Mouse (Mus musculus) kidney, adult 11 months (tissue): Measurements from ENCODE around the gene Nanog.
"Not testable (repeated sequence)": the region's sequence is repeated elsewhere in the genome, so short reads cannot be mapped to it uniquely, and the experiment has no call there.

Experiments
- DNase-seq: peaks from one replicate; pipeline ENCODE4 v3.0.0; 2022

The Nanog gene

DNA sequence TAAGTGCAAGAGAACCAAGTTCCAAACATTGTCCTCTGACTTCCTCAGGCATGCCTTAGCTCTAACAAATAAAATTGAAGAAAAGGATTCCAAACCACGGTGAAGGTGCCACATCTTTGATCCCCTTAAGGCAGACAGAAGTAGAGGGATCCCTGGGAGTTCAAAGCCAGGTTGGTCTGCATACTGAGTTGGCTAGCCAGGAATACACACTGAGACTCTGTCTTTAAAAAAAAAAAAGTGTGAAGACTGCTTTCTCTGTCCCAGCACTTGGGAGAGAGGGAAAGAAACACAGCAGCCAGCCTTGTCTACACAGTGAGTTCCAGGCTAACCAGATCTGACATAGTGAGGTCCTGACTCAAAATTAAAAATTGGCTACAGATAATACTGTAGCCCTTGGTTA is 3.6 kb upstream of the Nanog start:
- DNase-seq: no peak

DNA sequence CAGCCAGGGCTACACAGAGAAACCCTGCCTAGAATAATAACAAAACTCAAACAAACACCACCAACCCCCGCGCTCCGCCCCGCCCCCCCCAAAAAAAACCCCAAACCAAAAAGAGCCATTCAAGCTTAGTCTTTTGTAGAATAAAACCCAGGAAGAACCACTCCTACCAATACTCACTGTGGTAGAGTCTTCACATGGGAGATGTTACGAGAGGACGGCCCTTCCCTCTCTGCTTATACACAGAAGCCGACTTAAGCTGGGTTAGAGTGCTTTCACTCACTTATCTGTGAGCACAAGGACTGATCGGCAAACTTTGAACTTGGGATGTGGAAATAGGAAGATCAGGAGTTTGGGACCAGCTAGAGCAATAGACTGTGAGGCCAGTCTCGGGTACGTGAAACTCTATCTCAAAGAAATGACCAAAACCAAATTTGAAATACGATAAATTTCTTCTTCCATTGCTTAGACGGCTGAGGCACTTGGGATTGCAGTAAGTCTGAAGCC is 900 bp upstream of the Nanog start:
- no peak for DNase-seq

- no peak for DNase-seq
These were observed 1.5 kb downstream of the Nanog start for GRCm38 (mm10) chr6:122708826-122709225.

DNA sequence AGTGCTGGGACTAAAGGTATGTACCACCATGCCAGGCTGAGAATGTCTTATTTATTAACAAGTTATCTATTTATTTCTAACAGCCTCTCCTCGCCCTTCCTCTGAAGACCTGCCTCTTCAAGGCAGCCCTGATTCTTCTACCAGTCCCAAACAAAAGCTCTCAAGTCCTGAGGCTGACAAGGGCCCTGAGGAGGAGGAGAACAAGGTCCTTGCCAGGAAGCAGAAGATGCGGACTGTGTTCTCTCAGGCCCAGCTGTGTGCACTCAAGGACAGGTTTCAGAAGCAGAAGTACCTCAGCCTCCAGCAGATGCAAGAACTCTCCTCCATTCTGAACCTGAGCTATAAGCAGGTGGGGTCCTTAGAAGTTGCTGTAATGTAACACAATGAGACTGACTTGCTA is 4.2 kb downstream of the Nanog start:
- DNase-seq: no peak

DNA sequence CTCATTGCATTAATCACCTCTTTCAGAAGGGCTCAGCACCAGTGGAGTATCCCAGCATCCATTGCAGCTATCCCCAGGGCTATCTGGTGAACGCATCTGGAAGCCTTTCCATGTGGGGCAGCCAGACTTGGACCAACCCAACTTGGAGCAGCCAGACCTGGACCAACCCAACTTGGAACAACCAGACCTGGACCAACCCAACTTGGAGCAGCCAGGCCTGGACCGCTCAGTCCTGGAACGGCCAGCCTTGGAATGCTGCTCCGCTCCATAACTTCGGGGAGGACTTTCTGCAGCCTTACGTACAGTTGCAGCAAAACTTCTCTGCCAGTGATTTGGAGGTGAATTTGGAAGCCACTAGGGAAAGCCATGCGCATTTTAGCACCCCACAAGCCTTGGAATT is 5.8 kb downstream of the Nanog start:
- not testable (repeated sequence) for DNase-seq

- no peak for DNase-seq
These were observed 7.5 kb downstream of the Nanog start for GRCm38 (mm10) chr6:122714707-122715365.

DNA sequence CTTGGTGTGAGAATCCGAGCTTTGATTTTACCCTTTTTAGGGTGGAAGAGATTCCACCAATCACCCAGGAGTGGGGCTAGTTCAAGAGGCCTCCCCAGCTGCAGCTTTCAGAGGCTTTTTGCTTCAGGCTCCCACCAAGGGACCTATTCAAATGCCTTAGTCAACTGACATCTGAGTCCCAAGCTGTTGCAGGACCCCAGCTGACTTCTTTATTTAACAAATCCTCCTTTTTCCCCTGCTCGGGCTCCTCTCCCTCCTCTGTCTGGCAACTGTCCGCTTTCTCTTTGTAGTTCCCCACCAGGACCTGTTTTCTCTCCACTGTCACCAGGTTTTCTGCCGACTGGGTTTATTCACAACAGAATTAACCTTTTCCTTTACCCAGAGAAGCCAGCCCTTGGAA is 8.6 kb downstream of the Nanog start:
- DNase-seq: no peak

DNA sequence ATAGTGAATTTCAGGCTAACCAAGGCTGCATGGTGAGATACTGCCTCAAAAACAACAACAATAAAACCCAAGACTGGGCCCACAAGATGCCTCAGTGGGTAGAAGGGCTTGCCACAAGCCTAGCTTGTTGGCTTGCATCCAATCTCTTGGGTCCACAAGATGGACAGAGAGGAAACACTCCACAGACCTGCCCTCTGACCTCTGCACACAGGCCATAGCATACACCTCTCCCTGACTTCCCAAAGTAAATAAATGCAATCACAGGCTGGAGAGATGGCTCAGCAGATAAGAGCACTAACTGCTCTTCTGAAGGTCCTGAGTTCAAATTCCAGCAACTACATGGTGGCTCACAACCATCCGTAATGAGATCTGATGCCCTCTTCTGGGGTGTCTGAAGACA is 10.9 kb downstream of the Nanog start:
- DNase-seq: not testable (repeated sequence)

DNA sequence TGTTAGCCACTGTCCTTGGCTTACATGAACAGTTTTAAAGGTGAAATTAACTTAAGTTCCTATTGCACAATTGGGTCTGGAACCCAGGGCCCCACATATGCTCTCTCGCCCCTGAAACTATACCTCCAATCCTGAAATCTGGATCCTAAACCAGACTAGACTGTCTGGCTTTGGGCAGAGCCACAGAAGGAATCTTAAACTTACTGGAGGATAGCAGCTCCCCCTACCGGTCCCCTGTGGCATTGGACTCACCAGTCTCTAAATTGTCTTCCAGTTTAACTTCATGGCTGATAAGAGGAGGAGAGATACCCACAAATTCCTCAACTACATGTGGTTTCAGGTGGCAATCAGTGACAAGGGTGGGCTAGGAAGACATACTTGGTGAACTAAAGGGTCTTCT is 12.7 kb downstream of the Nanog start:
- peak; percentile 42 for DNase-seq

DNA sequence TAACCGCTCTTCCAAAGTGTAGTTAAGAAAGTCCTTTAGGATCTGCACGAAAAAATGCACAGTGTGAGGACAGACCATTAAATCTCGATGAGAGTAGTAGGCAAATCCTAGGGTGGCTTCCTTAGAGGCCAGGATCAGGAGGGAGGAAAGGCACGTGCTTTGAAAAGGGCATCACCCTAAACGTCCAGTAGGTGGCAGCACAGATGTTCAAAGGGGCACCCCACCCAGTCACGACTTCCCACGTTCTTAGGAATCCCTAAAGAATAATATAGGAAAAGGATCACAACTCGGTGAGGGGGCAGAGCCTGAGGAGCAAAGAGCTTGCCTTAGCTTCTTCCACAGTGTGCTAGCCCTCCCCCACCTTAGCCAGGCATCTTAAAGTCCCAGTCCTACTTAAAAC is 32.7 kb downstream of the Nanog start:
- DNase-seq: peak; percentile 45

DNA sequence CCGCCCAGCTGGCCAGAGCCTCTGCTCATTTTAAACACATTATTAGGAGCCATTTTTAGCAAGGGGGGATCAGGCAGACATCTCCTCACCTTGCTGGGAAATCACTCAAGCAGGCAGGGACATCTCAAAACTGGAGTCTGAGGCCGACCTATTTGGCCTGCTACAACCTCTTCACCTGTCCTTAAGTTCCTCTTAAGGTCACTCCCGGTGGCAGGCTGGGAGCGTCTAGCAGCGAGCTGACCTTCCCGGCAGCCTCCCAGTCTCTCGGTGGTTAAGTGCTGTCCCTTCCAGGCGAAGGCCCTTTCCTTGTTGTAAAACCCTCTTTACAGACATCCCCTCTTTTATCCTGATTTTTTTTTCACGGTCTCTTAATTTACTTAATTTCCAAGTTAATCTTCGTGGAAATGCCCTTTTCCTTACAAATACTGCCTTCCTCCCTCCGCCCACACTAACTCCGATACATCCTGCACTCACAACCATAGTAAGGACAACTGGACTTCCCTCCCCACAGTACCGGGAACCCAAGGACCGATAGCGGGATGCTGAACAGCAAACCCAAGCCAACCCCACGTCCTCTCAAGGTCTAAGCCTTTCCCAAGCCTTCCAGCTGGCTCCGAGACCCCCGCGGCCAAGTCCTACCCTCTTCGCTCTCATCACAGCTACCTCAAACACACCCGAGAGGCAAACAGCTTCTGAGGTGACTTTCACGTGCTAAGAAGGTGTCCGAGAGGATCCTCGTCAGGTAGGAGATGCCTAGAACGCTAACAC is 34.4 kb downstream of the Nanog start:
- no peak for DNase-seq

DNA sequence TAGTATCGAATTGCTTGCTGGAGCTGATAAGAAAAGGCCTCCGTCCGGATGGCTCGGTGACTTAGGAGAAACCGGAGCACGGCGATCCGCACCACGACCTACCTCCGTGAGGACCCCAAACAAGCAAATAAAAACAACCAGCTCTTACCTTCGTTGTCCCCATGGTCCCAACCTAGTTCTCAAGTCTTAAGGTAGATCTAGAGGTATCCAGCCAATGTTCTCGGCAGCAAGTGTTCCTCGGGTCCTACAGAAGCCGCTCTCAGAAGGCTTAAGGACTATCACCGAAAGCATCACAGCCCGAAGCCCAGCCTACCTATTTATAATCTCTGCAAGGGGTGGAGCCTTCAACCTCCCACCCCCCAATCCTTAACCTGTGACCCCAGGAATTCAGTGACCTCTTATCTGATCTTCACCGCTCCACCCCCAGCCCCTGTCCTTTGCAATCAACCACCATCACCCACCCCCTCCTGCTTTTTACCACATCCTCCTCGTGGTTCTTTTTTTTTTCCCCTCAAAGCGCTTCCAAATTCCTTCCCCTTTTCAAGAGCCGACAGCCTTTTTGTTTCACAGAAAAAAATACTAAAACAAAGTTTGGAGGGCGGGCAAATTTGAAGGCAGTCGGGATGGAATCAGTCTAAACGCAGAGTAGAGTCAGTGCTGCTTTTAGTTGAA is 35.1 kb downstream of the Nanog start:
- no peak for DNase-seq

DNA sequence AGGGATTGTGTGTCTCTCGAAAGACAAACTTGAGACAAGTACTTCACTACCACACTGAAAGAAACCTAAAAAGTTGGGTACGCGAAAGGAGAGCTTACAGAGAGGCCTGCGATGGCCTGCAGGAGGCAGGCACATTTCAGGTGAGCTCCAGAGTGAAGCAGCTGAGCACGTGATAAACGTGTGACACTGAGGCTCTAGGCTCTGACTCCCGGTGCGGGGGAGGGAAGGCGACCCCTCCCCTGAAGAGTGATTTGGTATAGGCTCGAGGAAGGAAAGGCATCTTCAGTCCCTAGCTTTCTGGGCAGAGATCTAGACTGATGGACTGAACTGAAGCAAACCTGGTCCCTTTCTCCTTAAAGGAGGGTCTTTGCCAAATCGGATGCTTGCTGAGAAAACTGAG is 36.1 kb downstream of the Nanog start:
- DNase-seq: no peak

- no peak for DNase-seq
These were observed 37.4 kb downstream of the Nanog start for GRCm38 (mm10) chr6:122744505-122745249.

DNA sequence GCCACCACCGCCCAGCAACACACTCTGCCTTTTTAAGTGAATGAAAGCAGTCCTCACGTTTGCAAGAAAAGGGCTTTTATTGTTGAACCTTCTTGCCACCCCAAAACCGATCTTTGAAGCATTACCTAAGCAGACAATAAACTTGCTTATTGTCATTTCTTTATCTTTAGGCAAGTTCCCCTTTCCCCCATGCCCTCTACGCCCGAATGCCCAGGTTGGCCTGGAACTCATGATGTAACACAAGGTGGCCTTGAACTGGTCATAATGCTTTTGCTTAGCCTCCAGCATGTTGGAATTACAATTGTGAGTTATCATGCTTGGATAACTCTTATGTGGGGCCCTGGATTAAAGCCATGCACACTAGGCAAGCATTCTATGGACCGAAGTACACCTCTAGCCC is 43.3 kb downstream of the Nanog start:
- DNase-seq: no peak

DNA sequence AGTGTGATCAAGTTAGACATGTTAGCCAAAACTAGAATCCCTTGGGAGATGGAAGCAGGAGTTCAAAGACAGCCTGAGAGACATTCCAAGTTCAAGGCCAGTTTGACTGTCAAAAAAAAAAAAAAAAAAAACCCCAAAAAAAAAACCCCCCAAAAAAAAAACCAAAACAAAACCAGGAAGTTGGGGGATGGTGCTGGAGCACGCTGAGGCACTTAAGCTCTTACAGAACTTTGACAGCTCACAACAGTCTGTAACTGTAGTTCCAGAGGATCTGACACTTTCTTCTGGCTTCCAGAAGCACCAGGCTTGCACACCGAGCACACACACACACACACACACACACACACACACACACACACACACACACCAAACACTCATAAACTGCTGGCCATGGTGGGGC is 48.6 kb downstream of the Nanog start:
- DNase-seq: no peak

DNA sequence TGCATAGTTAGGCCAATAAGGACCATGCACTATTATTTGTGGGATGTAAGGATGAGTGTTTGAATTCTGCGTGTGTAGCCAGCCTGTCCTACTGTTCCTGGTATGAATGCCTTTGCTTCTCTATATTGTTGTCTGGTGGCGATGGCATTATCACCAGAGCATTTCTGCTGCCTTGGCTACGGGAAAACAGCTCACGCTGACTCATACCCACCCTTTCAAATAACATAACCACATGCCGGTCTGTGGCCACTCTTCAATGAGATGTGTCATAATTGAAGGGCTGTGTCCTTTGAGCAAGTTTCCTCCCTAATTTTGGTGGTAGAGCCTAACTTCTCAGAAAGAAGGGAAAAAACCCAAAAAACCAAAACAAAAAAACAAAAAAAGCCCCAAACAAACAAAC is 51.4 kb downstream of the Nanog start:
- no peak for DNase-seq

DNA sequence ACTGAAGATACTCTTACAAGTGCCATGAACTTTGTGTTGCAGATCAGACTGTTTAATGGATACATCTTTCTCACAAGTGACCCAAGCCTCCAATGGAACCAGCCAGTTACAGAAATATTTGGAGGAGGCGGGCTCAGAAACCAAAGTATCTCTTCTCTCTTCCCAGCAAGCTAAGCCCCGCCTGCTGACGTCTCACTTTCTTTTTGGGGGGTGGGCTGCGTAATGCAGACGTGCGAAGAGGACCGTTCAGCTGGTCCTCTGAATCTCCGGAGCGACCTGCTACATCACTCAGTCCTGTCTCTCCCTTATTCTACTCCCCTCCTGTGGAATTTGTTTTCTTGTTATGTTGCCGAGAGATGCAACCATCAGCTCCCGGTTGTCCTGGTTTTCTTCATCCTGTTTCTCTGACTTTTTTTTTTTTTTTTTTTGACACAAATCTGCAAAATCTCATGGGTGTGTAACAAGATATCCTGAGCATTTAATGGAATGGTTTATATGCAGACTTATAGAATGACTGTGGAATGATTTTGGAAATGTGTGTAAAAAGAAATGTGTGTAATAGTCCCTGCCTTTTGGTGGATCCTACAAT is 53.8 kb downstream of the Nanog start:
- no peak for DNase-seq

- DNase-seq: no peak
These were observed 54.6 kb downstream of the Nanog start for GRCm38 (mm10) chr6:122761901-122762300.

DNA sequence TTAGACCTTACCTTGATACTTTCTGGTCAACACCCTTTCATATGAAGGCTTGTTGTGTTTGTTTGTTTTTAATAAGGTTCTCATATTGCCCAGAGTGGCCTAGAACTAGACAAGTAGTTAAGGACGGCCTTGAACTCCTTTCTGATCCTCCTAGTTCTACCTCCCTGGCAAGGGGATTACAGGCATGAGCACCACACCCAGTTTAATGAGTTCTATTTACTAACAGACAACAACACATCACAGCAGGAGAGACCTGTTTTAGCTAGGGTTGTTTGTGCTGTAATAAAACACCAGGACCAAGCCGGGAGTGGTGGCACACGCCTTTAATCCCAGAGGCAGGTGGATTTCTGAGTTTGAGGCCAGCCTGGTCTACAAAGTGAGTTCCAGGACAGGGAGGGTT is 55.2 kb downstream of the Nanog start:
- no peak for DNase-seq

GRCm38 (mm10) chr6:122762952-122763700 is 55.8 kb downstream of the Nanog start:
- DNase-seq: no peak

GRCm38 (mm10) chr6:122763844-122764445 is 56.7 kb downstream of the Nanog start:
- DNase-seq: no peak
